Mouse (Mus musculus) T-helper 1 cell (primary cell): ENCODE measurements around the gene Ppm1l.

ENCODE experiments used
- in situ Hi-C: fragments of 300-600 bp; cut with MboI, MseI; formaldehyde crosslinking; loops from one replicate; pipeline ENCODE4 v1.15.1; 2025; ENCODE audit warnings: high pct_unique_total_duplicates

Gene Ppm1l

GRCm38 (mm10) chr3:69594071-69594470 lies 277.4 kb downstream of the Ppm1l start:
- in situ Hi-C loops: no loop called here

- in situ Hi-C loops: no loop called here
Measured at GRCm38 (mm10) chr3:69596116-69596515, 279.5 kb downstream of the Ppm1l start.

- in situ Hi-C loops: no loop called here
Measured at GRCm38 (mm10) chr3:69597211-69597610, 280.6 kb downstream of the Ppm1l start.

GRCm38 (mm10) chr3:69597816-69598215 lies 281.2 kb downstream of the Ppm1l start:
- in situ Hi-C loops: no loop called here

- in situ Hi-C loops: no loop called here
Measured at GRCm38 (mm10) chr3:69598261-69599165, 281.9 kb downstream of the Ppm1l start, which contains the start of gene B3galnt1. B3galnt1 (minus strand) TSS chr3:69598960.

GRCm38 (mm10) chr3:69599166-69599500 lies 282.5 kb downstream of the Ppm1l start:
- in situ Hi-C loops: no loop called here

GRCm38 (mm10) chr3:69606923-69607322 lies 290.3 kb downstream of the Ppm1l start:
- in situ Hi-C loops: no loop called here

GRCm38 (mm10) chr3:69607468-69607867 lies 290.8 kb downstream of the Ppm1l start:
- in situ Hi-C loops: no loop called here

GRCm38 (mm10) chr3:69607909-69608308 lies 291.2 kb downstream of the Ppm1l start:
- in situ Hi-C loops: no loop called here
